Mouse (Mus musculus): ENCODE results near the gene Cd300a.

Gene Cd300a

DNA sequence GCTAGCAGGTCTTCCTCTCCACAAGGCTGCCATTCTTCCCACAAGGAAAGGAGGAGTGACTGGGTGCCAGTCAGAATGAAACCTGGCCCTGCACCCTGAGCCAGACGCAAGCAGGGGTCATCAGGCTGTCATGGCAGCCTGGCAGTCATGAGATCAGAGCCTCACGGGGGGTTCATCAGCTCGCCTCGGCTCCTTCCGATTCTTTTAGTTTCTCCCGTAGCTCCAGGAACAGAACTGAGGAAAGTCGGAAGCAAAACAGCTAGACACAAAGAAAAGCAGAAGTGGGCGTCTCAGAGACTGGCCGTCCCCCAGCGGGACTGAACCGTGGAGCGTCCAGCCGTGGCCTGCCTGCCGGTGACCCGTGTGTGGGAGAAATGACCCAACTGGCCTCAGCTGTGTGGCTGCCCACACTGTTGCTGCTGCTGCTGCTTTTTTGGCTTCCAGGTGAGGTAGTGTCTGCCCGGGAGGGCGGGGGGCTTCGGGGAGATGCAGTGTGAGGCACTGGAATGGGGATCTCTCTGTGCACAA, at the start of gene Cd300a:
TSS of gene Cd300a (plus strand) at position 51 of the 528 bp plus-strand sequence.
- no peak for DNase-seq (ENCODE audit: low read depth)

DNA sequence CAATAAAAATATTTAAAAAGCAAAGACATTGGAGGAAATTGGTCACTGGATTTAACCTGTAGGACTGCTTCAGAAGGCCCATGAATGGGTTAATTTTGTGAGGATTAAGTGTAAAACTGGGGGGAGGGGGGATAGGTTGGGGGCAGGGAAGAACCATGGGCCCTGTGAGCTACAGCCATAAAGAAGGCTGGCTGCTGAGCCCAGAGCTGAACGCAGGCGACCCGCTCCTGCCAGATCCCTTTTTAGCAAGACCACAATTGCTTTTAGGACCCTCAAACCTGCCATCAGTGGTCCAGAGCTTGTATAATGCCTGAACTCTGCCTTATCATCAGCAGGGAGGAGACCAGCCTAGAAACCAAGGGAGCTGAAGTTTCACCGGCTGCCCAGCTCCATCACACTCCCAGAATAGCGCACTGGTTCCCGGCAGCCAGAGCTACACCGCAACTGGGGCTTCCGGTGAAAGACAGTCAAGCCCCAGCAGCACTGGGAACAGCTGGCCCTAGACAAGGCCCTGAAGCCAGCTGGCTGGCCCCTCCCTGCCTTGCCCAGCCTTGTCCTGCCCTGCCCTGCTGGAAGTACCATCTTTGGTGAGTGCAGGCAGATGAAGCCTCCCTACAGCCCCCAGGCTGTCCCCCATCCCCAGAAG, 45.9 kb upstream of the Cd300a start:
- no peak for DNase-seq (ENCODE audit: low read depth)

DNA sequence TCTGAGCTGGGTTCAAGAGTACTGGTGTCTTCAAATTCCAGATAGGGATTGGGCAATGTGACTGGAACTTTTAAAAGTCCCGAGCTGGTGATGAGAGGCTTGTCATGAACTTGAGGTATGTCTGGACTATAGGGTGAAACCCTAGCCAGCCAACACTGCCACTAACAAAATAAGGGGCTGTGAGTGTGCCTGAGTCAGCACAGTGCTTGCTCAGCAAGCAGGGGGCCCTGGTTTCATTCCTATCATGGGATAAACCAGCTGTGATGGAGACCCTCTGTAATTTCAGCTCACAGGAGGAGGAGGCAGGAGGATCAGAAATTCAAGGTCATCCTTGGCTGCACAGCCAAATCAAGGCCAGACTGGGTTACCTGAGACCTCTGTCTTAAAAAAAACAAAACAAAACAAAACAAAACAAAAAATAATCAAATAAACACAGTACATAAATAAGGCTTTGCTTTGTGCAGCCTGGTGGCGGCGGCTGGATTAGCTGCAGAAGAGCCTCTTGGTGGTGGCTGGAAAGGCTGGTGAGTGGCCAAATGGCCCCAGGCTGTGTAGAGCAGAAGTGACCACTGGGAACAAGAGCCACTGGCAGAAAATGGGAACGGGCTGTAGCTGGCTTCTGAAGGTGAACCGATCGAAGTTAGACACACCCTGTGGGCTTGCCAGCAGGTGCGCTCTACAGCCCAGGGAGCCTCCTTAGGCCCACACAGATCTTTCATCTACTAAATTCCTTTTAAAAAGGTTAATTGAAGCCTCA, 45.2 kb upstream of the Cd300a start:
- DNase-seq (ENCODE audit: low read depth): no peak

DNA sequence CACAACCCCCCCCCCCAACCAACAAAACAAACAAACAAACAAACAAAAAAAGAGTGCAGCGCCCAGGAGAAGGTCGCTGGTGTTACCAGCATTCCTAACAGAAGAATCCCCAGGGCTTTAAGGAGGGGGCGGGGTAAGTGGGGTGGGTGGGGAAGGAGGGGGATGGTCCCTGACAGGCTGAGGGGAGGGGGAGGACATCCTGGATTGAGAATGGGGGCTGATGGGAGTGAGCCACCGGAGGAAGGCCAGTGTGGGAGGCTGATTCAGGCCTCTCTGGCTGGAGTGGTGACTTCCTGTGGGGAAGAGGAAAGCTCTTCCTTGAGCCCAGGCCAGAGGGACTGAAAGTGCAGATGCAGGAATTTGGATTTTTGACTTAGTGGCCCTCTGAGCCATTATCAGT, 43.5 kb upstream of the Cd300a start:
- DNase-seq (ENCODE audit: low read depth): no peak

DNA sequence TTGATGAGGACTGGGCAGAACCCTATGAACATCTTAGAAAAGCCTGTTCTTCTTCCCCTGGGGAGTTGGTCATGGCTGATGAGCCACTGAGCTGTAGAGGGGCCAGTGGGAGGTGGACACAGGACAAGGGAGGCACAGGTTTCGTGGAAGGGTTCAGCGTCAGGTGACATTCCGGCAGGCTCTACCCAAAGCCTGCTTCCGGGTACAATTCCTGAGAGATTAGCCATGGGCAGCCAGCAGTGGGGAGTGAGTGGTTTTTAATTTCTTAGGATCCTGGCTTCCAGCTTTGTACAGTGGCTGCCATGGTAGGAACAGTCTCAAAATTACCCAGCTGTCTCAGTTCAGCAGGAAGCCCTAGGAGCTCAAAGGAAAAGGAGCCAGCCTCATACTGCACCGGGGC, 42.8 kb upstream of the Cd300a start:
- DNase-seq (ENCODE audit: low read depth): no peak

DNA sequence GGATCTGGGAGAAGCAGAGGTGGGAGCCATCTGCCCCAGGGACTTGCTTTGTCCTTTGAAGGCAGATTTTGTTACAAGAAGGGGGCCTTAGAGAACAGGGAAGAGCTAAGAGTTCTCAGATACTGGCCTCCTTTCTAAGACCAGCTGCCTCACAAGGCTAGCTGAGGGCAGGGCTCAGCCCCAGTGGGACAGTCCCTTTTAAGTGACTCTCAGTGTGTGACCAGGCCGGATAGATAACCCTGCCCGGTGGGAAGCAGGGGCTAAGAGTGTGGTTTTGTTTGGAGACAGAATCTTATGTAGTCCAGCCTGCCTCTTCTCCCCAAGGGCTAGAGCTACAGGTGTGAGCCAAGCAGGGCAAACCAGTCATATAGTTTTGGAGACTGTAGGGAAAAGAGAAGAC, 40.3 kb upstream of the Cd300a start:
- DNase-seq (ENCODE audit: low read depth): no peak

DNA sequence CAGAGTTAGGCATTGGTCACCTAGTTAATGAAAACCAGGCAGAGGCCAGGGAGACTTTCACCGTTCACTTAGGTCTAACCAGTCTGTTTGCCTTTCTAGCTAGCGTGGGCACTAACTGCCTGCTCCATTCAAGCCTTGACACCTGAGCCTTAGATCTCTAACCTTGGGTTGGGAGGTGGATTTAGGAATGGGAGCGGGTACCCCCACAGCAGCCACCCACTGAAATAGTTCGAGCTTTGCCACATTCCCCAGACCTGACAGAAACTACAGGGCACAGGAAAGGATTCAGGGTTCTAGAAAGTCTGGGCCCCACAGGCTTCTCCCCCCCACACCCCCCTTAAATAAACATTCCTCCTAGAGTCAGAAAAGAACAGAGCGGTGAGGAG, 39.8 kb upstream of the Cd300a start:
- DNase-seq (ENCODE audit: low read depth): no peak

DNA sequence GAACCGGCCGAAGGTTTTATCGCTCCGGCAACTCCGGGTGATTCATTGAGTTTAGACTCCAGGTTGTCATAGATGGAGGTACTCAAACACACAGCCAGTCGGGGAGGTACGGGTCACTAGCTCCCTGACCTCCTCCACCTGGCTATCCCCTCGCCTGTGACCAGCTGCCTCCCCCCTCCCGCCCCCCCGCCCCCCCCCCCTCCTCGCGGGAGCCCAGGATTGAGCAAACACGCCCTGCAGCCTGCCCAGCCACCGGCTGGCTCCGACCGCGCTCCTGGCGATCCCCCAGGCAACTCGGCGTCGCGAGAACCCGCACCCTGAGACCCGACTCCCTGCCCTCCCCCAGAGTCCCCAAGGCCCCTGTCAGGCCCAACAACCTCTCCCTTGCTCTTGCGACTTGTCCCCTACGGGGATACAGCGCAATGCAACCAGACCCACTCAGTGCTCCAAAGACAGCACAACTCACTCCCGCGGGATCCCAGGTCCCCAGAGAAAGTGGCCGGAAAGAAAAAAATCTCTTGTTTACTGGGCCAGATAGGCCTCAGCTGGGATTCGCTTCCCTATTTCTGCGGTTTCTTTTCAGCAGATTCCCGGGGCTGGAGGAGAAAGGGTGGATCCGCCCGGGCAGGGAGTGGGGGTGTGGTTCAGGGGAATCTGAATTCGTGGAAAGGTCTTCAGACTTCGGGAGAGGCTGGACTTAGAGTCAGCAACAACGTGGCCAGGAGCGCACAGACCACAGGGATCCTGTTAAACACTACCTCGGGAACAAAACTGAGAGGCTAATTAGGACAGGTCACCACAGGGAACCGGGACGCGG, 39.2 kb upstream of the Cd300a start, which contains the start of gene Gprc5c:
TSS of gene Gprc5c (plus strand) at position 701 of the 817 bp plus-strand sequence.
- DNase-seq (ENCODE audit: low read depth): no peak

DNA sequence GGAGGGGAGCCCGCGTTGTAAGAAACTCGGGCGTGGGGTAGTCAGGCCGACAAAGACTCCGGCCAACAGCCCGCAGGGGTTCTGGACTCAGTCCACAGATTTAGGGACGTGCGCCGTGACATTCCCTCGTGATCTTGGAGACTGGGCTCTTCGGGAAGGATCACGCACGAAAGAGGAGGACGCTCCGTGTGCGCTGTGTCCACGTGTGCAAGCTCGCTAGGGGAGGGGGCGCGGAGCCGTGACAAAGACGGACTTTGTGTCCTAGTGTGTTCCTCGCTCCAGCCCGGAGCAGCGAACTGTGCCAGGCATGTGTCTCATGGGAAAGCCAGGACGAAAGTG, 38.6 kb upstream of the Cd300a start:
- no peak for DNase-seq (ENCODE audit: low read depth)

DNA sequence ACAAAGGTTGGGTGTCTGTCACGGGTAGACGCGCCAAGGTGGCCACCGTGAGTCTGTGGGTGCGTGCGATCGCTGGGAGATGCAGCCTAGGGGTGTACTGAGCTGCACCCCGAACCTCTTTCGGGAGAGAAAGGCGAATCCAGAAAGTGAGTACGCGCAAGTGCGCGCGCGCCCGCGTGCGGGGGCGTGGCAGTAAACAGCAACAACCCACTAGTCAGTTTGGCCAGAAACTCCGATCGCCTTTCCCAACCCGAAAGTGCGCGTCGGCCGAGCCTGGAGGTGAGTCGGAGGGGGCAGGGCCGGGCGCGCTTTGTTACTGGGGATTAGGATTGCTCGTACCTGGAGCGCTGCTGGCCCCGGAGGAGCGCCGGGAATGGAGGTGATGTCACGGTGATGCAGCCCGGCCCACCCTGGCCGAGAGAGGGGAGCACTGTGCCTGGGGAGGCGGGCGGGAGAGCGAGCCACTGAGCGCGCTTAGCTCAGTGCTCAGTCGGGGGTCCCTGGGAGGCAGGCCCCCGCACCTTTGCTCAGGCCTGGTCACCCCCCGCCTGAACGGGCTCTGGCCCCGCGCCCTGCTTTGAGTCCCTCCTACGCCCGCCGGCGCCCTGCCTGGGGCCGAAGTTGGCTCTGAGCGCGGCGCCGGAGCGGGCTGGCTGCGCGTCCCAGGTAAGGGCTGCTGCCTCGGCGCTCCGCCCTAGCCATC, 38.1 kb upstream of the Cd300a start:
- no peak for DNase-seq (ENCODE audit: low read depth)

DNA sequence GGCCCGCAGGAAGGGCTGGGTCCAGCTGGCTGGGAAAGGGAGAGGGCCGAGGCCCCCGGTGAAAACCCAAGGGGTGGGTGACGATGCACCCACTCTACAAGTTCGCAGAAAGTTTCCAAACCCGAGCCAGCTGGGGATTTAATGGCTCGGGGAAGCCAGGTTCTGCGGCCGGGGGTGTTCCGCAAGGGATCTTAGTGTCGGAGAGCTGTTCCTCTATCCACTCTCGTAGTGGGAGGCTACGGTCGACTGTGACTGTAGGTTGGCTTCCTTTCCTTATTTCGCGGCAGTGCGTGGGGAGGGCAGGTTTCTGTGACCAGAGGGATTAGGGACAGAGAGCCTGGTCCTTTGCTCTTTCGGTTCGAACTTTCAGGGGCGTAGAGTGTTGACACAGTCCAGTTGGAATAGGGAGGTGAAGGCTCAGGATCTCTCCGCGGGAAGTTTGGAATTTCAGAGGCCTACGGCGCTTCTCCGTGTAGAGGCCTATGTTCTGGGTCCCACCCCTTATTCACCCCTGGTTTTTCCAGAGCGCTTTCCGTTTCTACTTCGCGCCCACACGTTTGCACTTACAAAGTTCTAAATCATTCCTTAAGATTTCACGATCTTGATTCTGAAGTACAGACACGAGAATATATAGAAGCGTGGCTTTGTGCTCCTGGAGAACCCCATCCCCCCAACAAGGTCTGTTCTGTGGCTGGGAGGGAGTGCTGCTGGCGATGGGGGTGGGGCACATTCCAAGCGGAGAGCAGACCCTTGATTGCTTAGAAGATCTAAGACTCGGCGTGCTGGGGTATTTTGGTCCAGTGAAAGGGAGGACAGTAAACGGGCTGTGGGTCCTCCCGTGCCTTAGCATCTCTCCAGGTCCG, 37.3 kb upstream of the Cd300a start:
- no peak for DNase-seq (ENCODE audit: low read depth)

DNA sequence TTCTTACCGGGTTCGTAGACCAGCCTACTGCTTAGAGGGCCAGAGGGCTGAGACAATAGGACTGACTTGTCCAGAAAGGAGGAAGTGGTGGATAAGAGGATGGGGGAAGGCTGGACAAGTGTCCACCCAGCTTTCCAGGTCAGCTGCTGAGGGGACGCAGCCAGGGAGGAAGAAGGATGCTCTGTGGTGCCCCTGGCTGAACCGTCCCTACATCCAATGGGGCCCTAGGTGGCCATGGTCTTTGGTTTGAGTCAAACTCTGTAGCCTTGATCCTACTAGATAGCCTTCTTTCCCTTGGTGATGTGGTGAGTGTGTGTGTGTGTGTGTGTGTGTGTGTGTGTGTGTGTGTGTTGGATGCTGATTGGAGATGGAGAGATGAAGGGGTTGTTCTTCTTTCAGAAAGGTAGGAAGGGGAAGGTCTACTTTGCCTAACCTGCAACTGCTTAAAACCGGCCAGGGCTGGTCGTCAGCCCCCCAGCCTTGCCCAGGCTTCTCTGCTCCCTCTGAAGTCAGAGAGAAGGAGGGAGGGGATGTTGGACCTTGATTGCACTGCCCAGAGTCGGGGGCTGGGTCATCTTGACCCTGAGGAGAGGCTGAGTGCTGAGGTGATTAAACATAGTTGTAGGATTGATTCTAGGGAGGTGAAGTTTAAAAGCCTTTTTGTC, 36.5 kb upstream of the Cd300a start:
- DNase-seq (ENCODE audit: low read depth): no peak

DNA sequence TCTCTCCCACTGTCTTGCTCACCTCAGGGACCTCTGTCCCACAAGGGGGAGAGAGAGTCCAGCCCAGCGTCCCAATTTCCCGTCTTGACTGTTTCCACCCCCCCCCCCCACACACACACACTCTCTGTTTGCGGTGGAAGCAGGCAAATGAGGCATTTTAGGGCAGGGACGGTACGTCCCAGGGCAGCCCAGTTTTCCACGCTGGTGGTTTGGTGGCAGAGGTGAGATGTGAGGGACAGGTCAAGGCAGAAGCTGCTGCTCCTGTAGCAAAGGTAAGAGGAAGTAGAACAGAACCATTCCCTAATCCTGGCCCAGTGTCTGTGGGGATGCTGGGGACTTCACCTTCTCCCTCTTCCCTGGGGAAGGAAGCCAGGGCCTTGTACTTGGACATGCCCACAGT, 35.3 kb upstream of the Cd300a start:
- DNase-seq (ENCODE audit: low read depth): no peak

DNA sequence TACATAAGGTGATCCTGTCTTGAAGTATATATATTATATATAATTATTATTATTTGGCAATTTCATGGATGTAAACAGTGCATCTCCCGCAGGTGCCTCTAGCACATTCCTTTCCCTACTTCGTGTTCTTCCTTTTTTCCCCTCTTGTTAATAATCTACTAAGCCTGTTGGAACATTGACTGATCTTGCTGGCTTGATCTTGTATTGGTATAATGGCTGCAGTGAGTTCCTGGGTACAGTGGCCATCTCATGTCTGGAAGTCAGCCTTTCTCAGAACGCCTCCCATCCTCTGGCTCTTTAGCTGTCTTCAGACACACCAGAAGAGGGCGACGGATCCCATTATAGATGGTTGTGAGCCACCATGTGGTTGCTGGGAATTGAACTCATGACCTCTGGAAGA, 33.7 kb upstream of the Cd300a start:
- DNase-seq (ENCODE audit: low read depth): no peak

DNA sequence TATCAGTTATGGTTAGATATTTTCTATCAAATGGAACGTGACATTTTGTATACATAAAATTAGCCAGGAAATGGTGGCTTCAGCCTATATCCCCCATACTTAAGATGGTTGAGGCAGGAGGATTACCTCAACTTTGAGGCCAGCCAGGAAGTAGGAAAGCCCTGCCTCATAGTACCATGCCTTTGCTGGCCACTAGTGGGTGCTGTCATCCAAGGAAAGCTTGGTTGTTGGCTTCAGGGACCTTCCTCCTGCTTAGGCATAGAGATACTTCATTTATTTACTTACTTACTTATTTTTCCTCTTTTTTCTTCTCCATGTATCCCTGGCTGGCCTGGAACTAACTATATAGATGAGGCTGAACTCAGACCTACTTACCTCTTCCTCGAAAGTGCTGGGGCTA, 31.2 kb upstream of the Cd300a start:
- DNase-seq (ENCODE audit: low read depth): peak; percentile 69

DNA sequence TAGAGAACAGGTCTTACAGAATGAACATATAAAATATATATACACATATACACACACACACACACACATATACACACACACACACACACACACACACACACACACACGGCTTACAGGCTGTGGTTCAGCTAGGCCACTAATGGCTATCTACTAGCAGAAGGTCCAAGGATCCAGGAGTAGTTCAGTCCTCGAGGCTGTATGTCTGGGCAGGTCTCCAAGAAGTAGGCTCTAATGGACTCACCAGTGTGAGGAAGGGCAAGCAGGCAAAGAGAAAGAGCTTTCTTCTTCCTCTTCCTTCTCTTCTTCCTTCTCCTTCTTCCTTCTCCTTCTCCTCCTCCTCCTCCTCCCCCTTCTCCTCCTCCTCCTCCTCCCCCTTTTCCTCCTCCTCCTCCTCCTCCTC, 28.8 kb upstream of the Cd300a start:
- no peak for DNase-seq (ENCODE audit: low read depth)

DNA sequence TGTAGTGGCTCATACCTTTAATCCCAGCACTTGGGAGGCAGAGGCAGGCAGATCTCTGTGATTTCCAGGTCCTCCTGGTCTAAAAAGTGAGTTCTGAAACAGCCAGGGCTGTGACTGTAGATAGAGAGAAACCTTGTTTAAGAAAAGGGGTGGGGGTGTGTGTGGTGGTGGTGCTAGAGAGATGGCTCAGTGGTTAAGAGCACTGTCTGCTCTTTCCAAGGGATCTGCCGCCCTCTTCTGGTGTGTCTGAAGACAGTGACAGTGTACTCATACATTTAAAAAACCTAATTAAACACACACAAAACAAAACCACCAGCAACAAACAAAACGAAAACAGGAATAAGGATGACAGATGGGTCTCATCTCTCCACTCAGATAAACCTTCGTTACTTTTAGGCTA, 27.2 kb upstream of the Cd300a start:
- no peak for DNase-seq (ENCODE audit: low read depth)

DNA sequence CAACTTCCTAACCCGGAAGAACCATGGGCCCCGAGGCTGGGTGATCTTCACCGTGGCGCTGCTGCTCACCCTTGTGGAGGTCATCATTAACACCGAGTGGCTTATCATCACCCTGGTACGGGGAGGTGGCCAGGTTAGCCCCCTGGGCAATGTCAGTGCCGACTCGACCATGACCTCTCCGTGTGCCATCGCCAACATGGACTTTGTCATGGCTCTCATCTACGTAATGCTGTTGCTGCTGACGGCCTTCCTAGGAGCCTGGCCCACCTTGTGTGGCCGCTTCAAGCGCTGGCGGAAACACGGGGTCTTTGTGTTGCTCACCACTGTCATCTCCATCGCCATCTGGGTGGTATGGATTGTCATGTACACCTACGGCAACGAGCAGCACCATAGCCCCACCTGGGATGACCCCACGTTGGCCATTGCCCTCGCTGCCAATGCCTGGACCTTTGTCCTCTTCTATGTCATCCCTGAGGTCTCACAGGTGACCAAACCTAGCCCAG, 25.9 kb upstream of the Cd300a start:
- DNase-seq (ENCODE audit: low read depth): no peak

DNA sequence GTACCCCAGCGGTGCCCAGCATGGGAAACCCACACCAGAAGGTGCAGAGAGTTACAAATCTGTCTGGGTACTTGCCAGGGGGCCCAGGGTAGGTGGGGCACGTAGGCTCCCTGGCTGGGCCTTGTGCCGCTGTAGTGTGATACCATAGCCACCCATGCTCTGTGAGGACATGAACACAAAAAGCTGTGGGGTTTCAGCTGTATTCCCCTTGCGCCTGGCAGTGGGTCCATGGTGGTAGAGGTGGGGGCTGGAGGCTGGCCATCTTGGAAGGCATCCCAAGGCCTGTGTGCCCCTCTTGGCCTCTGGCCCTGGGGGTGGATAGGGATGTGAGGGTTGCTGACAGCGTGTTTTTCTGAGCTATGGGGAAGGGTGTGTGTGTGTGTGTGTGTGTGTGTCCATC, 23.8 kb upstream of the Cd300a start:
- no peak for DNase-seq (ENCODE audit: low read depth)
